Mouse (Mus musculus): ENCODE measurements around the gene Pgpep1. TPM values are rescaled to one million over a fixed set of nuclear protein-coding genes. Genes with fewer than 3 reads are reported as not detected.

Pgpep1 gene
- polyA plus RNA-seq, 1 experiment from 2014 or later, result 141 TPM

DNA sequence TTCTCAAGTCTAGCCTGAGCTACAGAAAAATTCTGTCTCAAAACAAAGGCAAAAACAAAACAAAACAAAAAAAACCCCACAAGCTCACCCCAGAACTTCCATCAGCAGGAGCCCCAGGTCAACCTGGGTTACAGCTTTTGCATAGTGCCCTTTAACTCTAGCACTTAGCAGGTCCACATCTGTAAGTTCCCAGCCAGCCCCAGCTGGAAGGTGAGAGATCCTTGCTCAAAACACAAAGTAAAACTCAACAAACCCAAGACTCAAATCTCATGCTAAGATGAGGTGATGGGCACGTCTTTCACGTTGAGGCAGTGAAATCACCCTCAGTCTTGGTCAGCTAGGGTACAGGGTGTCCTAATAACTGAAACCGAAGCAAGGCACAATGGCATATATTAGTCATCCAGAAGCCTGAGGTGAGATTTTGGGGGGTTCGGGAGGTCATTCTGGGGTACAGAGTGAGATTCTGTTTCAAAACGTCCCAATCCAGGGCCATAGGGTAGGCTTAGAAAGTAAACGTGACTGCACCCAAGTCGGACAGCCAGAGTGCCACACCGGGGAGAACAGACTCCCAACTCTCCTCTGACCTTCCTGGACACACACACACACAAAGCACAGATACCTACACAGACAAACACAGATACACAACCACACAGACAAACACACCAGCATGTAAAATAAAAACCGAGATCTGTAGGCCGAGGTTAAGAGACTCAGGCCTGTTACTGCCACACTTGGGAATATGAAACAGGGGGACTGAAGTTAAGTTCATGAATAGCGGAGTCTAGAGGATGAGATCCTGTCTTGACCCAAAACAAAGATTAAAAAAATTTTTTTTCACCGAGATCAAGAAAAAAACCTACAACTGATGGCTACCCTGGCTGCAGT, 37.4 kb upstream of the Pgpep1 start:
- H3K27ac ChIP-seq, result peak overlapping the region; percentile 98
- peaks cover 70% of the 10 kb centered on the region for H3K4me1 ChIP-seq (replicated peaks)
- no peak for DNase-seq (ENCODE audit: low spot score)
- peaks cover 13% of the 10 kb centered on the region for H3K36me3 ChIP-seq
- peaks cover 34% of the 10 kb centered on the region for H3K27me3 ChIP-seq (ENCODE audit: insufficient read depth, poor library complexity, severe bottlenecking)
- peak overlapping the region; percentile 99 for H3K4me3 ChIP-seq
- WGBS, result 72% methylated on average over 12 of the region's 12 CpGs
- H3K9me3 ChIP-seq, result no peaks in the 10 kb centered on the region

DNA sequence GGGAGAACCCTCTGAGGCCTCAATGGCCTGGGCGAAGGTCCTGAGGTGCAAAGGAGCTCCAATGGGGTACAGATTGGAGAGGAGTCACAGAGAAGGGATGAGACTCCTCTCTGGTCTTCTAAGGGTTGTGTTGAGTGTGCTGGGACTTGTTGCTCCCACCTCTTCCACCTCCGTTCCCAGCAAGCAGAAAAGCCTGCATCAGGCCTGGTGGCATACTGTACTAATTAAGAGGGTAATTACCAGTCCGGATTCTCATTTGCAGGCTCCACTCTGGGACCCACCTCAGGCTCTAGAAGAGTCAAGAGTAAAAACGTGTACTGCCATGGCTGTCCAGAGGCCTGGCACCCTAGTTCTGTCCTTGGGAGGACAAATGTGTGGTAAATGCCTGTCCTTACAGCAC, 36.8 kb upstream of the Pgpep1 start:
- Histone ChIP-seq H3K27me3 (ENCODE audit: insufficient read depth, poor library complexity, severe bottlenecking) (peaks cover 34% of the 10 kb centered on the region), H3K4me3 (peak overlapping the region; percentile 42), H3K36me3 (peaks cover 7% of the 10 kb centered on the region; the same call in 1 of the 2 replicates), H3K4me1 (replicated peaks) (peaks cover 70% of the 10 kb centered on the region), H3K9me3 (no peaks in the 10 kb centered on the region), H3K27ac (peak overlapping the region; percentile 98)
- WGBS, result 45% methylated on average over 4 of the region's 4 CpGs
- no peak for DNase-seq (ENCODE audit: low spot score)

DNA sequence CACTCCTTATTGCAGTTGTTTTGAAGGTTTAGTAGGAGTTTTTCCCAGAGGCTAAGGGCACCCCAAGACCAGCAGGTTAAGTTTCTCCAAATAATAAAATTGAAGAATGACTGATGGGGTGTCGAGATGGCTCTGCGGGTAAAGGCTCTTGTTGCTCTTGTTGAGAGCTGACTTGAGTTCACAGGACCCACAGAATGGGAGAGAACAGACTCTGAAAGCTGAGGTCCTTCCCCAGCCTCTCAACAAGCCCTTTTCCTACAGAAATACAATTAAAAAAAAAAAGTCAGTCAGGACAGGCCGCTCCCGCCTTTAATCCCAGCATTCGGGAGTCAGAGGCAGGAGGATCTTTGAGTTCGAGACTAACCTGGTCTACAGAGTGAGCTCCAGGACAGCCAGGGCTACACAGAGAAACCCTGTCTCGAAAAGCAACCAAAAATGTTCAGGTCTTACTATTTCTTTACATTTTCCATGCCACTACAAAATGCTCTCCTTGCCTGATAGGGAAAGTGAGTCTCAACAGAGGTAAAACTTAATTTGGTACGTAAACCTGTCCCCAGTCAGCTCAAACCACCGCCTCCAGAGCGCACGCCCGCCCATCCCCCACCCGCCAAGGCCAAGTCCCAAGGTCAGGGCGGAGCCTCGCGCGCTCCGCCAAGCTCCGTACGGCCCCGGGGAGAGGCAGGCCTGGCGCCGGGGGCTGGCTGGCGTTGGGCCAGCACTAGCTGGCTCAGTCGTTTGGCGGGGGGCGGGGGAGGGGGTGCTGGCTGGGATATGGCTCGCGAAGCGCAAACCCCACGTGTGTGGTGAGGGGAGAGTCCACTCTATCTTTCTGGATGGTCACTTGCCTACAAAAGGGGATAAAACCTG, 36.1 kb upstream of the Pgpep1 start:
- no peaks in the 10 kb centered on the region for H3K9me3 ChIP-seq
- peaks cover 1% of the 10 kb centered on the region; the same call in 1 of the 2 replicates for H3K36me3 ChIP-seq
- WGBS, result 7% methylated on average over 31 of the region's 31 CpGs
- peaks cover 70% of the 10 kb centered on the region for H3K4me1 ChIP-seq (replicated peaks)
- DNase-seq (ENCODE audit: low spot score), result peak; percentile 80
- peak overlapping the region; percentile 42 for H3K4me3 ChIP-seq
- peaks cover 34% of the 10 kb centered on the region for H3K27me3 ChIP-seq (ENCODE audit: insufficient read depth, poor library complexity, severe bottlenecking)
- peak overlapping the region; percentile 98 for H3K27ac ChIP-seq

DNA sequence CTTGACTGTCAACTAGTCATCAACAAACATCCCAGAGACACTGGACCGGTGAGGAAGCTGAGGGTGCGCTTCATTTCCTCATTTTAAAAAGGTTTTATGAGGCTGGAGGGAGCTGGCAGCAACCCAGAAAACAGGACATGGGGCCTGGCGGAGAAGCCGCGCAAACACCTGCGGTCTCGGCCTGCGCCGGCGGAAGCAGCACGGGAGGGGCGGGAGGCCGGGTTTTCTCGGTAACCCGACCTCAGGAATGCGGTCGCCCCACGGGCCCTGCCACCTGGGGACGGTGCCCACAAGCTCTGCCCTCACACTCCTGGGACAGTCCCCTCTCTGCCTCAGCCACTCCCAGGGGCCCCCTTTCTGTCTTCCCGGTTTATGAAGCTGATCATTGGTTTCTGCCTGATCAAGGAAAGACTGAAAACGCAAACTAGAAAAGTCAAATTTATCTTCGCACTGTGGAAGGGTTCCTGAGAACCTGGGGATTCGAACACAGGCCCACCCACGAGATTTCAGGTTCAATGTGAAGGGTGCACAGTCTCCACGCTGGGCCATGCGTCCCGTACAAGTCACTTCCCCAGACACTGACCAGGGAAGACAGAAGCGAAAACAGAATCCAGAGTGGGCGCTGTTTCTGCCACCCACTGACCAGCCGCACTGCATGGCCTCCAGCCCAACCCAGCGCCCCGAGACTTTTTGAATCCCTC, 35.3 kb upstream of the Pgpep1 start:
- no peaks in the 10 kb centered on the region for H3K9me3 ChIP-seq
- 28% methylated on average over 32 of the region's 32 CpGs for WGBS
- DNase-seq (ENCODE audit: low spot score), result peak; percentile 30
- H3K36me3 ChIP-seq, result no peaks in the 10 kb centered on the region
- H3K27me3 ChIP-seq (ENCODE audit: insufficient read depth, poor library complexity, severe bottlenecking), result peaks cover 34% of the 10 kb centered on the region
- peak overlapping the region; percentile 98; the same call in 1 of the 2 replicates for H3K27ac ChIP-seq
- H3K4me1 ChIP-seq (replicated peaks), result peaks cover 70% of the 10 kb centered on the region
- peak overlapping the region; percentile 5 for H3K4me3 ChIP-seq

DNA sequence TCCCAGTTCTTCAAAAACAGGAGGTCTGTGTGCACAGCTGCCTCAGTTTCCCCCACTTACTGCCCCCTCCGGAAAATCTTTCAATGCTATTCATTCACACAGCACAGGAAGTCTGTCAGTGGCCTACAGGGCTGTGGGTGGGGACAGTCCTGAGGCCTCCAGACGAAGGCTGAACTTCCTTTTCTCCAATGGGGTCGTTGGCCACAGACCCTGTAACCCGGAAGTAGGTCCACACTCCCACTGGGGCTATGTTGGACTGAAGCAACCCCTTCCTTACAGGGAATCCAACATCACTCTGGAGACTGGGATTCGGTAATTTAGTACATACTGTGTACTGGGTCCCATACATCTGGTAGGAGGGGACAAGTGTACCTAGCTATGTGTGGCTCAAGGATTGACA, 33.4 kb upstream of the Pgpep1 start:
- H3K36me3 ChIP-seq, result no peaks in the 10 kb centered on the region
- H3K9me3 ChIP-seq, result no peaks in the 10 kb centered on the region
- peaks cover 78% of the 10 kb centered on the region for H3K4me1 ChIP-seq (replicated peaks)
- H3K4me3 ChIP-seq, result no peak overlapping the region
- no peak for DNase-seq (ENCODE audit: low spot score)
- peak overlapping the region; percentile 56; the same call in 1 of the 2 replicates for H3K27ac ChIP-seq
- peaks cover 34% of the 10 kb centered on the region for H3K27me3 ChIP-seq (ENCODE audit: insufficient read depth, poor library complexity, severe bottlenecking)
- 78% methylated on average over 5 of the region's 5 CpGs for WGBS

DNA sequence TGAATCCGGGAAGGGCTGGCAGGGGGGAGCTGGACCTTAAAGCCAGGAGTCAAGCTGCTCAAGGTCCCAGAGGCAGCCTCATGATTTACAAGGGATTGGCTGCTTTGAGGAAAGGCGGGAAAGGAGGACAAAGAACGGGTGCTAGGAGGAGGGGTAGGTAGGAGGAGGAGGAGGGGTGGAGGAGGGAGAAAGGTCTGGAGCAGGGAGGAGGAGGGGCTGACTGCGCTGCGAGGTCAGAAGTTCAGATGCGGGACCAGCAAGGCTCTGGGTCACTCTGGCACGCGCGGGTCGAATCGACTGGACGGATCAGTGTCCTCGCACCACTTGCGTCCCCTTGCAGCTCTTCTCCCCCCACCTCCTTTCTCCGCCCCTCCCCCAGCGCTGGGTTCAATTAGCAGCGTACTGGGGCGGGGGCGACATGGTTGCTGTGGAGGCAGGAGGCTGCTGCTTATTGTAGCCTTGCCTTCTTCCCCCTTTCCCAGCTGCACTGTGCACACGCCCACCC, 31.6 kb upstream of the Pgpep1 start:
- Histone ChIP-seq H3K9me3 (no peaks in the 10 kb centered on the region), H3K4me1 (replicated peaks) (peaks cover 68% of the 10 kb centered on the region)
- WGBS, result 1% methylated on average over 20 of the region's 20 CpGs

DNA sequence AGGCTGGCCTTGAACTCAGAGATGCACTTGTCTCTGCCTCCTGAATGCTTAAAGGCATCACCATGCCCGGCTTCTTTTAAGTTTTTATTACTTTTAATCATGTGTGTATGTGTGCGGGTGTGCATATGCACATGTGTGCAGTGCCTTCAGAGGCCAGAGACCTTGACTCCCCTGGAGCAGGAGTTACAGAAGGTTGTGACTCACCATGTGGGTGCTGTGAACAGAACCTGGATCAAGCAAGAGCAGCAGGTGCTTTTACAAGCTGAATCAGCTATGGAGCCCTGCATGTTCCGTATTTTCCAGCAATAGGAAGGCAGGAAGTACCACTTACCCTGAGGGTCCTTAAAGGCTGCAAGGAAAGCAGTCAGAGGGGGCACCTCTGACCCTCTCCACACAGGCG, 31.0 kb upstream of the Pgpep1 start:
- WGBS, result 56% methylated on average over 4 of the region's 4 CpGs
- Histone ChIP-seq H3K36me3 (no peaks in the 10 kb centered on the region), H3K27ac (peak overlapping the region; percentile 98), H3K4me1 (replicated peaks) (peaks cover 62% of the 10 kb centered on the region), H3K27me3 (ENCODE audit: insufficient read depth, poor library complexity, severe bottlenecking) (peaks cover 28% of the 10 kb centered on the region), H3K9me3 (no peaks in the 10 kb centered on the region), H3K4me3 (peak overlapping the region; percentile 45)
- DNase-seq (ENCODE audit: low spot score), result no peak

More for the DNA sequence above, 31.6 kb upstream of the Pgpep1 start:
- peaks cover 33% of the 10 kb centered on the region for H3K27me3 ChIP-seq (ENCODE audit: insufficient read depth, poor library complexity, severe bottlenecking)
- no peaks in the 10 kb centered on the region for H3K36me3 ChIP-seq
- DNase-seq (ENCODE audit: low spot score), result peak; percentile 92
- H3K4me3 ChIP-seq, result peak overlapping the region; percentile 45
- peak overlapping the region; percentile 98 for H3K27ac ChIP-seq

DNA sequence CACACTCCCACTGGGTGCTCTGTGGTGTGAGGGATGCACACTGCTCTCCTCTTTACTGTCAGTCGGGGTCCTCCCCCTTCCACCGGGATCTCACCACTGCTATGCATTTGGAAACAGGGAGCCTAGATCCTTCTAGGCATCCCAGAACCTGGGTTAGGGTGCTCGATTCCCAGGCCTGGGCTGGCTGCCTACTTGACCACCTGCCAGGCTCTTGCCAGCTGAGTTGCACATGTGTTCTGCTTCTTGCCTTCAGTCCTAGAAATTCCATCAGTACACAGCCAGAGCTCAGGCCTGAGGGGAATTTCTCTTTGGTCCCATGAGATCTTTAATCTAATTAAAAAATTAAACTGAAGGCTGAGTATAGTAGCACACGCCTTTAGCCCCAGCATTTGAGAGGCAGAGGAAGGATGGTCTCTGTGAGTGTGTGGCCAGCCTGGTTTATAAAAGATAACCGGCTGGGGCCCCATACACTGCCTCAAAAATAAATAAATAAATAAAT, 29.8 kb upstream of the Pgpep1 start:
- Histone ChIP-seq H3K27ac (peak overlapping the region; percentile 62), H3K4me3 (no peak overlapping the region)

DNA sequence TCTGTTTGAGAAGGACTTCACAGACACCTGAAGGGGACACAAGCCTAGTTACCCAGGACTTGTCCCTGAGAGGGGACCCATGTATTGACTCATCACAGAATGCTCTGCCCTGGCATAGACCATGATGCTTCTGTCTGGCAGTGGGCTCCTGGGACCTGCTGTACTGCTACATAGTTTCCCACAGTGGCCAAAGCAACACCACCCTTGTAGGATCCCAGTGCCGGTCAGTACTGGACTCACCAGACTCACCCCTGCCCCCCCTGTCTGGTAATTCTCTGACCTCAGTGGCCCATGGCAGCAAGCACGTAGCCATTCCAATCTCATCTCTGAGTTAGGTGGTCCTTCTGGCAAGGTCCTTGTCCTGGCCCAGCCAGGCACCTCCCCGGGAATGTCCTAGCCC, 27.9 kb upstream of the Pgpep1 start:
- 91% methylated on average over 3 of the region's 3 CpGs for WGBS
- Histone ChIP-seq H3K9me3 (no peaks in the 10 kb centered on the region), H3K4me3 (no peak overlapping the region), H3K36me3 (no peaks in the 10 kb centered on the region), H3K27me3 (ENCODE audit: insufficient read depth, poor library complexity, severe bottlenecking) (0 out of 2 replicates have a peak, but pooled peaks cover 3% of the 10 kb centered on the region), H3K4me1 (replicated peaks) (peaks cover 50% of the 10 kb centered on the region), H3K27ac (peak overlapping the region; percentile 45; the same call in 1 of the 2 replicates)
- DNase-seq (ENCODE audit: low spot score), result no peak

More for the DNA sequence above, 29.8 kb upstream of the Pgpep1 start:
- H3K9me3 ChIP-seq, result no peaks in the 10 kb centered on the region
- 87% methylated on average over 5 of the region's 5 CpGs for WGBS
- peaks cover 49% of the 10 kb centered on the region for H3K4me1 ChIP-seq (replicated peaks)
- H3K27me3 ChIP-seq (ENCODE audit: insufficient read depth, poor library complexity, severe bottlenecking), result peaks cover 15% of the 10 kb centered on the region
- no peak for DNase-seq (ENCODE audit: low spot score)
- no peaks in the 10 kb centered on the region for H3K36me3 ChIP-seq

DNA sequence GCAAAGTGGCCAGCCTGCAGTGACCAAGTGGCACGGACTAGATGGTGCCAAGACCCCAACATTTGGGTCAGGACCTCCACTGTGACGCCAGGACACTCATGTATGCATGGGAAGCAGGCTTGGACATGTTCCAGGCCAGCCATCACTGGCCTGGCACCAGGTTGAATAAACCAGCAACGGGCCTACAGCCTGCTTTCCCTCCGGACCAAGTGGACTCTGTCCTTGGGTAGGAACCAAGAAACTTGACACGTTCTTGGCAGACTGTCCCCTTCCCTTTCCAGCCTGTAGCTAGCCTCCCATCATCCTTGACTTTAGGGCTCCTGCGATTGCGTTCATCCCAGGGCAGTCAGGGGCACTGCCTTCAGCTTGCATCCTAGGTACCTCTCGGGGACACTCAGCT, 27.4 kb upstream of the Pgpep1 start:
- Histone ChIP-seq H3K27ac (peak overlapping the region; percentile 45; the same call in 1 of the 2 replicates), H3K4me3 (no peak overlapping the region), H3K36me3 (no peaks in the 10 kb centered on the region), H3K4me1 (replicated peaks) (peaks cover 50% of the 10 kb centered on the region), H3K9me3 (no peaks in the 10 kb centered on the region), H3K27me3 (ENCODE audit: insufficient read depth, poor library complexity, severe bottlenecking) (0 out of 2 replicates have a peak, but pooled peaks cover 3% of the 10 kb centered on the region)
- DNase-seq (ENCODE audit: low spot score), result no peak
- WGBS, result 92% methylated on average over 8 of the region's 8 CpGs

DNA sequence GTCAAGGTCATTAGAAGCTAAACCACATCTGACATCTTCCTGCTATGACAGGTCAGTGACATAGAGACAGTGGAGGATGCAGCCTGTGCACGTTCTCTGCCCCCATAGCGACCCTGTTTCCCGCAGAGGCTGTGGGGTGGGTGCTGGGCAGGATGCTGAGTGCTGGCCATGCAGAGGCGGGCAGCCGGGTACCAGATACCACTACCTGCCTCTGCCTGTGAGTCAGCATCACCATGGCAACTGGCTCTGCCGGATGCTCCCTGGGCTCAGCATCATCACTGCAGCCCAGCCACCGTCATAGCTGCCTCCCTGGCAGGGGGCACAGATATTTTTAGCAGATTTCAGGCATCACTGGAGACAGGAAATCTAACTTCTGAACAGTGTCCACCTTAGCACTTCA, 24.1 kb upstream of the Pgpep1 start:
- Histone ChIP-seq H3K4me3 (no peak overlapping the region), H3K27me3 (ENCODE audit: insufficient read depth, poor library complexity, severe bottlenecking) (peaks cover 3% of the 10 kb centered on the region; the same call in 1 of the 2 replicates), H3K4me1 (replicated peaks) (peaks cover 29% of the 10 kb centered on the region), H3K36me3 (peaks cover 8% of the 10 kb centered on the region), H3K27ac (no peak overlapping the region), H3K9me3 (no peaks in the 10 kb centered on the region)
- 49% methylated on average over 7 of the region's 7 CpGs for WGBS
- DNase-seq (ENCODE audit: low spot score), result no peak

DNA sequence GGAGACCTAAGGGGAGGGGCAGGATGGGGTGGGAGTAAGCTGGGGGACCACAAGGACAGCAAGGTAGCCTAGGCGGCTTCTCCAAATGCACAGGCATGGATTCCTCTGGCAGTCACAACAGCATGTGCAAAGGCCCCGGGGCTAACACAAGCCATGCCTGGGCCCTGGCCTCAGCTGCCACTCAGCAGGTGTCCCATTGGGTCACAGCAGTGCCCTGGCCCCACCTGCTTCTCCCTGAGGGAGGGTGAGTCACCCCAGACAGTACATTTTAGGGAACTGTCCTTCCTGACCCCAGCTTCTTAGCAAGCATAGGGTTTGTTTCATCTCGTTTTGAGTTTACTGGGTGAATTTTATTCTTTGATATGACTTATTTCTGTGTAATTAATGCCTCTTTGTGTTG, 22.5 kb upstream of the Pgpep1 start:
- Histone ChIP-seq H3K27ac (peak overlapping the region; percentile 63), H3K27me3 (ENCODE audit: insufficient read depth, poor library complexity, severe bottlenecking) (peaks cover 3% of the 10 kb centered on the region; the same call in 1 of the 2 replicates), H3K36me3 (peaks cover 24% of the 10 kb centered on the region), H3K4me1 (replicated peaks) (peaks cover 22% of the 10 kb centered on the region), H3K9me3 (no peaks in the 10 kb centered on the region), H3K4me3 (peak overlapping the region; percentile 10; the same call in 1 of the 2 replicates)
- DNase-seq (ENCODE audit: low spot score), result no peak
- 73% methylated on average over 3 of the region's 3 CpGs for WGBS
